Mouse (Mus musculus) heart, adult 9 months (tissue): ENCODE measurements around the gene Larp7.

ENCODE experiments used
- DNase-seq, 2 experiments: peaks; one replicate each; pipeline ENCODE4 v3.0.0; 2022; ENCODE audit warnings: low spot score in 2 of 2

Gene Larp7

DNA sequence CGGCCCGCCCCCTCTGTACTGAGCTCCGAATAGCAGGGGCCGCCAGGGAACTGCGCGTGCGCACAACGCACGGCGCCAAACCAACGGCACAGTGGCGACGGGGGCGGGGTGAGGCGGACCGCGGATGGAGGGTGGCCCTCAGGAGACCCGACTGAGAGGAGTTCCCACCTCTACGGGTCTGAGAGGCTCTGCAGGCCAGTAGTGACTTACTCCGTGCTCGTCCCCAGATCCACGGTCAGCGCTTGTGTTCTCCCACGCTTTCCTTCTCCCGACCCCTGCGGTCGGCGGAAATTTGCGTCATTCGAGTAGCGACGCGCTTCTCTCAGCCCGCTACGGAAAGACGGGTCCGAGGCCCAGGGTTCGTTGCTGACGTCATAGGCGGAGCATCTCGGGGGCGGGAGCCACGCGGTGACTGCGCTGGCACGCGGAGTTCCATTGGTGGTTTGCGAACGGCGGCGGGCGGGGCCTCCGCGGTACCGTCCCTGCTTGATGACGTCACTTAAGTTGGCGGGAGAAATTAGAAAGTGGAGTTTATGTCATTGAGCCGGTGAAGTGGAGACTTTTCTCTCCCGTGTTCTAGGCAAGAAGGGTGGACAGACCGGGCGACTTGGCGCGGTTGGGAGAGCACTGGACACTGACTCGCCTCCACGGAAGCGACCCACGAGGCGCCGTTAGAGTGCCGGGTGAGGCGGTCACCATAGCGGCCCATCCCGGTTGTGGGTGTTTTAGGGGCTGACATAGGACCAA is at the start of gene Larp7, which contains the start of gene Zgrf1:
Gene Larp7 (minus strand): TSS at position 377 of the 747 bp plus-strand sequence.
Gene Zgrf1 (plus strand): TSS at position 517 of the 747 bp plus-strand sequence.
- peak; percentile 97 to 99 for DNase-seq

DNA sequence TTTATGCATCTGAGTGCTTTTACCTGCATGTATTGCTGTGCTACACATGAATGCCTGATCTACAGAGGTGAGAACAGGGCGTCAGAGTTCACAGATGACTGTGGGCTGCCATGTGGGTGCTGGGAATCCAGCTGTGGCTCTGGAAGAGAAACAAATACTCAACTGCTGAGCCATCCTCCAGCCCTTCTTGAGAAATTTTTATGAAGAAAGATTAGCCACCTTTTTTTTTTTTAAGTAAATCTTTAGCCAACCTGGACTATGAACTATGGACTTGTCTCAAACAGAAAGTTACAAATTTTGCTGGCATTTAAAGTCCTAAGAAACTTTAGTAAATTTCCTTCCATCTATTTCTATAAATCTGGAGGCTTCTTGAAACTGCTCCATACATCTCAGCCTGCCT is 44.0 kb upstream of the Larp7 start:
- DNase-seq, result no peak

DNA sequence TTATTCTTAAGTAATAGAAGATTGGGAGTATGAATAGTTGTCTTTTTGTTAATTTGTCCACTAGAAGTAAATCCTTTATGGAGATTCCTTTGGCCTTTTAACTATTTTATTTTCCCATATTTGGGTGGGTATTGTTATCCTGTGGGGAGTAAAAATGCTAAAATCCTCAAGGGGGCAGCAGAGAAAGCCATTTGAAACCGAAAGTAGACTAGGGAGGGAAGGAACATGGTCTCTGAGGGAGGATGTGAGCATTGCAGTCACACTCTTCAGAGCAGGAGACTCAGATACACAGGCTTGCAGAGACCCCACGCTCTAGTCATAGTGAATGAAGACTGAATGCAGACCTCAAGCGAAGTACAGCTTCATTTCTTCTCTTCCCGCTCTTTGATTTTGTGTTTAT is 19.4 kb upstream of the Larp7 start:
- DNase-seq, result peak; percentile 49 to 60

DNA sequence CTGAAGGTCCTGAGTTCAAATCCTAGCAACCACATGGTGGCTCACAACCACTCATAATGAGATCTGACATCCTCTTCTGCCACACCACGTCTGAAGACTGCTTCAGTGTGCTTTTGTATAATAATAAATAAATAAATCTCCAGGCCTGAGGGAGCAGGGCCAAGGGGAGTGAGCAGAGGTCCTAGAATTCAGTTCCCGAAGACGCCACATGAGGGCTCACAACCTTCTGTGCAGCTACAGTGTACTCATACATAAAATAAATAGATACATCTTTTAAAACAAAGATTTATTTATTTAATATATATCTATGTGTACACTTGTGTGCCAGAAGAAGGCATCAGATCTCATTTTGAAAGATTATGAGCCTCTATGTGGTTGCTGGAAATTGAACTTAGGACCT is 12.0 kb upstream of the Larp7 start:
- DNase-seq, result no peak

DNA sequence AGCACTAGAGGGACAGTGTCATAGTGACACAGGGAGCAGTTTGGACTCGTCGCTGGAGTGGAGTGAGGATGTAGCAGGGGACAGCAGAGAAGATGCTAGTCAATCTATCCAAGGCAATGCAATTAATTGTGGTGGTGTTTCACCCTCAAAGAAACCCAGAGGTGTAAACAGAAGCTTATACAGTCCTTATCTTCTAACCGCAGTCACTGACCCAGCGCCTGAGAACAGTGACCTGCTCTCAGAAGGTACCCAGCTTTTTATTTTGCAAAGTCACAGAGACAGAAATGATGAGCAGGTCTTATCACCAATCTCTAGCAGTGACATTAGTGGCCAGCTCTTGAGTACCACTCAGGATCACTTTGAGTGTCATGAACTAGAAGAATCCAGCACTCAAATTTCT is 9.8 kb upstream of the Larp7 start:
- DNase-seq, result no peak

DNA sequence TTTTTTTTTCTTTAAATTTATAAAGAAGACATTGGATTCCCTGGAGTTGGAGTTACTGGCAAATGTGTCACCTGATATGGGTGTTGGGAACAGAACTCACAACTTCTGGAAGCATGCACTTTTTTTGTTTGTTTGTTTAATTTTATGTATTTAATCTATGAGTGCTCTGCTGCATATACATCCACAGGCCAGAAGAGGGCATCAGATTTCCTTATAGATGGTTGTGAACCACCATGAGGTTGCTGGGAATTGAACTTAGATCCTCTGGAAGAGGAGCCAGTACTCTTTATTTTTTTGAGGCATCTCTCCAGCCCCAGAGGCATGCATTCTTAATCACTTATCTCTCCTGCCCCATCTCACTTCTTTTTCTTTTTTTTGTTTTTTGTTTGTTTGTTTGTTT is 5.1 kb upstream of the Larp7 start:
- DNase-seq, result no peak

DNA sequence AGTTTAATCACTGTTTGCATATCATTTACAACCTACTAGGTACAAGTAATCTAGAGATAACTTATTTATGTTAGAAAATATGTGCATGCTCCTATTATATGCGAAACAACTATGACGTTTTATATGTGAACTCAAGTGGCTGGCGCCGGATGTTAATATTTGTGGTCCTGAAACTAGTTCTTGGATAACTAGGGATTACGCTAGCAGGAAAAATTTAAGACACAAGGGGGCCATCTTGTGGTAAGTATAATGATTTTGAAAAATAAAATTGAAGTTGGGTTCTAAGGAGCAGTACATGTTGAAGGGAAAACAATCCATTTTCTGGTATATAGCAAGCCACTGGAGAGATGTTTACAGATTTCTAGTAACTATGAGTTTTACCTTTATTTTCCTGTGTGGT is 1.6 kb upstream of the Larp7 start:
- no peak for DNase-seq

DNA sequence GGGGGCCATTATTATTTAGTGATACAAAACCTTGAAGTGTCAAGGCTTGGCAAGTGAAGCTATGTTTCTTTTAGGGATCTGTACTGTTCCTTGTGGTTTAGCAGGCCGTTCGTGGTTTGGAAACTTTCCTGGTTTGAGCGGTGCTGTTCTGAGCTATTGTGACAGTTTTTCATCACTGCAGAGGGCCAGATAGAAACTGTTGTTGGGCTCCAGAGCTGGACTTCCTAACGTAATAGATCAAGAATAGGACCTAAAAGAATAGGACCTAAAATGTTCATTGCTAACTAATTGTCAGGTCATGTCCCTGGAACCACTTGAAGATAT is 533 bp upstream of the Larp7 start:
- no peak for DNase-seq

DNA sequence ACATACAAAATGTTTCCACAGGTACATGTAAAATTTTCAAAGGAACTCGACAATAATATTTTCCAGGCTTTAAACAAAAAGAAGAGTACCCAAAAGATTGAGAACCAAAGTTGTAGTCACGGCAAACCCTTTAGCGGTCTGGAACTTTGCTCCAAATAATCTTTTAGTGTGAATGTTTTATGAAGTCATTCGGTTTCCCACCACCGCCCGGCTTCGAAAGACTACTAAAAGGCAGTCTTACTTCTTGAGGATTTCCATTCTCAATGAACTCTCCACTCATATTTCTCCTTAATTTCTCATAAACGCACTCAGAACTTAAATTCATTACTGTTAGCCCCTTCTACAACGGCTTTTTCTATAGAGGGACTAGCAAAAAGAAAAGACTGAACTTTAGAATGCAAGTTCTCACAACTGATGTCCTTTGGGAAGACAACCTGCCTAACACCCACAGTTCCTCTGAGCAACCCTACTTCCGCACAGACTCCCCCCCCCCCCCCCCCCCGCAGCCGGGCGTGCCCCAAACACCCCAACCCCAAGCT is 646 bp downstream of the Larp7 start:
- no peak for DNase-seq

DNA sequence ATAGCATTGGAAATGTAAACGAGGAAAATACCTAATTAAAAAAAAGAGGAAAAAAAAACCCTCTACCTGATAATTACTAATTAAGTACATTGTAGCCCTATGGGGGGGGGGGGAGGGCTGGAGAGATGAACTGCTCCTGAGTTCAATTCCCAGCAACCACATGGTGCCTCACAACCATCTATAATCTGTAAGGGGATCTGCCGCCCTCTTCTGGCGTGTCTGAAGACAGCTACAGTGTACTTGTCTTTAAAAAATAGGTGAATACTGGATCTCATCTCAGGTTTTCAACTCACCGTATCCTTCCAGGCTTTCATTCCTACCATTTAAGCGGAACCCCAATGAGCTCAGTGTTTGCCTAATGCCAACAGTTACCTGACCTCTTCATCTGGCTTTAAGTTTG is 5.3 kb downstream of the Larp7 start:
- DNase-seq, result no peak

DNA sequence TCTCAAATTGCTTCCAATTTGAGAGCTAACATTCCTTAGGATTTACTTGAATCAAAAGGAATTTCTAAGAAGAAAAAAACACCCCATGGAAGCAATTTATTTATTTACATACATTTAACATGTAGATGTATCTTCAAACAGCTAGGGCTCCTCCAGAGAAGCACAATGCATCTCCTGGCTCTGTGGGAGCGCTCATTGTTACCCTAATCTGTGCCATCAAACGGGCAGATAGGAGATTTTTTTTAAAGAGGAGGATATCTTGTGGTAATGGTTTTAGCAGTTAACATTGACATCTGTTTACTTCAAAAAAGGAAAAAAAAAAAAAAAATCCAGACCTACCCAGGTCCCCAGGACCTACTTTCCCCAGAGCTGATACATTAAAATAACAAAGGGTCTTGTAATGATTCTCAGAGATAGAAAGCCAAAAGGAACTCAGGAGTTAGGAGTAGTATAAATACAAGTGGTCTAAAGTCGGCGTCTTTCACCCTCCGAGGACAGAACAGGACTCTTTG is 8.5 kb downstream of the Larp7 start:
- DNase-seq, result no peak

DNA sequence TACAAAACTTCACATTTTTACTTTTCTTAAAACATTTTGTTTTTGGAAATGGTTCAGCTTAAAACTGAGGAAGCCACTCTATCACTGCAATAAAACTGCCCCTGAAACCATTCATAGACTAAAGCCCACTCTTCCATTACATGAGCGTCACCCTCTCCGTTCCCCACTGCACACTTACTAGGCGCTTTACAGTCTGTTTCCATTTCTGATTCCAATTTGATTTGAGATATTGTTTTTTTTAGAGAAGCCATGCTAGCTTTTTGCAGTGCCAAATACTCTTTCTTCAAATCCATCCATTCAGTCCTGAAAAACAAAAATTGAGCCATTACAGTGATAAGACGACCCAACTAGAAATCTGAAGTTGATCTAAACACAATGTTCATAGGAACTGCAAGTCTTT is 9.2 kb downstream of the Larp7 start:
- DNase-seq, result no peak

DNA sequence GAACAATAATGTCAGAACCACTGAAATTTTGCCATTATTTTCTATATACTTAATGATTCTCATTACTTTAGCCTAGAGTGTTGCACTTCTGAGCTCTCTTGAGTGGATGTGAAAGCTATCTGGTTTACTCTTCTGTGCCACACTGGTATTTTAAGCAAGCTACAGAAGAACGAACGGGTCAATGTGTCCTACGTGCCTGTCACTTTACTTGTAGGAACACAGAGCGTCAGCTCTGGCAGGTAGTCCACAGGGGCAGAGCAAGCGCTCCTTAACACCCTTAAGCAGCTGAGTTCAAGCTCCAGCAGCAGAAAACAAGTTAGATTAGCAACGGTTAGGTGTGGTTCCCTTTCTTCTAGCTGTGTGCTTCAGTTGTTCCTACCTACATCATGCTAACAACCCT is 14.0 kb downstream of the Larp7 start:
- peak; percentile 12 to 27 for DNase-seq

DNA sequence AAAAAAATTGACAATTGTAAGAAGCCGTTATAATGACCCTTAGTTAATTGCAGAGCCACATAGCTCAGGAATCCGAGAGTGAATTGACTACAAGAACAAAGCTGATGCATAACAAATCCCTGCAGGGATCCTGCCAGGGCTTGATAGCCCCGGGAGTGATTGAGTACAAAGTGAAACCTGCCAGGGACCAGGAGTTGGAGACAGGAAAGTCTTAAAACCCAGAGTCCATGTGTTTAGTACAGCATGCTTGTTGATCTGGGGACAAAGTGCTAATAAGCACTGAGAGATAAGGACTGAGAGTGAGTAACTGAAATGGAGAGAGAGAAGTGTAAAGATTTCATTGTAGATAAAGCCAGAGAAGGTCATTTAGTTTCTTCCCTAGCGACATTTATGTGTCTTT is 22.9 kb downstream of the Larp7 start:
- DNase-seq, result no peak

DNA sequence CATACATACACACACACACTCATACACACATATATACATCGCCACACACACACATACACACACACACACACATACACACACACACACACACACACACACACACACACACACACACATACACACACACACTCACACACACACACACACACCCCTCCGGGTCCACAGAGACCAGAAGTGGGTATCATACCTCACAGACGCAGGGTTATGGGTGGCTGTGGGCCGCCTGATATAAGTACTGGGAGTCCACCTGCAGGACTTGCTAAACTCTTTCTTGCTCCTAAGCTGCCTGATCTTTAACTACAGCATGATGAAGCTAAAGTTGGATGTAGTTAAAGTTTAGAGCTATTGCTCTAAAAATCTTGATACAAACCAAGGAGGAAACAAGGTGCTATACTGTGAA is 23.3 kb downstream of the Larp7 start:
- no peak for DNase-seq

DNA sequence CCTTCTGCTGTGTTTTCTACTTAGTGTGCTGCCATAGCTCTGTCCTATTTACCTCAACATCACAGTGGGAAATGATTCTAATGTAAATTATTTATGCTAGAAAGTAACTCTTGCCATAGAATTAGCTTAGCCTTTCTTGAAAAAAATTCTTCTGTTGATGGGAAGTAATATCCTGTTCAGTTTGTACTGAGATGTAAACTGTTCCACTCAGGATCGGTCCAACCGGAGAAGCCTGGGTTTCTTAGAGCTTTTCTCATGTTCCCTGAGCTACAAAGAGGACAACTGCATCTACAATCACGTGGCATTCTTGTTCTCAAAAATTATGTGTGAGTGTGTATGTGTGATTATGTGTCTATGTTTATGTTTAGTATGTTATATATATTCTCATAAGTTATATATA is 23.9 kb downstream of the Larp7 start:
- DNase-seq, result no peak

DNA sequence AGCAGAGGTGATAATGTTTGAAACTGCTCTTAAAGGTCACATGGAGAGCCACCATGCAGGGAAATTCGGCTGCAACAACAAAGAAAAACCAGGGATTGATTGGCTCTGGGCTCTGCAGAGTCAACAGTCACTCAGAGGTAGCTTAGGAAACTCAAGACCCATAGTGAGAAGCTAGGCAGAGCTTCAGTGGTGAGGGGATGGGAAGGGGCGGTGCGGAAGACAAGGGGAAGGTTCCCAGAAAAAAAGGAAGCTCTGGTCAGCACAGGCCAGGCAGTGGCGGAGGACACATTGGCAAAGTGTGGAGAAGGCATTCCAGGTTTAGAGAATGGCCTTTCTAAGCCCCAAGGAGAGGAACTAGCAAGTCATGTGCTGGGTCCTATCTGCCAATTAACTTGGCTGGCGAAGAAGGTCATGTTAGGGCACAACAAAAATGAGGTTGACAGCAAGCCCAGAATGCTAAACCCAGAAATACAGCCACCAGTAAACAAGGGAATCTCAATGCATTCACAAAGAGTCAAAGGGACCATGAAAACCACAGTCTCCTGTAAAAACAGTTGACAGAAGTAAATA is 25.6 kb downstream of the Larp7 start:
- DNase-seq, result peak; percentile 57 to 74

DNA sequence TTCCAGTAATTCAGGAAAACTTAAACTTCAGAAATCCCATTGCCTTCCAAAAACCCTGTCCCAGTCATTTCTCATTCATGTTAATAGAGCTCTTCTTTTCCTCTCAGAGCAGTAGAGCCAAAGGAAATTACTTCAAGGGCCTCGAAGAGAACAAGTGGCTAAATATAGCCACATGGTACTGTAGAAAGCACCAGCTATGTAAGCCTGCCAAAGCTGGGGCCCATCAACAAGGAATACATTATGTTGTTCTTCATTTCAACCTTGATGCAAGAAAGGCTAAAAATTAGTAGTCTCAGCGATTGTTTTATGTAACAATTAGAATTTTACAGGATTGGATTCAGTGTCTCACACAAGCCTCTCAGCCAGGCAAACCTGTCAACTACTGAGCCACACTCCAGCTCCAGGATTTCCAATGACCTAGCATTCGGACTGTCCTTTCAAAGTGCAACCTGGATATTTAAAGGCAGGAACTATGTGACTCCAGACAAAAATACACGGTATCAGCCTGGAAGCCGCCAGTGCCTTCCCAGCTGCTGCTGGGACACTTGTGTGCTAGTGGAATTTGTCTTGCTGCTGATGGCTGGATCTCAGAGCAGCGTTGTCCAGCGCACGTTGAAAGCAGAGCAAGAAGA is 27.8 kb downstream of the Larp7 start:
- peak; percentile 51 to 62 for DNase-seq

DNA sequence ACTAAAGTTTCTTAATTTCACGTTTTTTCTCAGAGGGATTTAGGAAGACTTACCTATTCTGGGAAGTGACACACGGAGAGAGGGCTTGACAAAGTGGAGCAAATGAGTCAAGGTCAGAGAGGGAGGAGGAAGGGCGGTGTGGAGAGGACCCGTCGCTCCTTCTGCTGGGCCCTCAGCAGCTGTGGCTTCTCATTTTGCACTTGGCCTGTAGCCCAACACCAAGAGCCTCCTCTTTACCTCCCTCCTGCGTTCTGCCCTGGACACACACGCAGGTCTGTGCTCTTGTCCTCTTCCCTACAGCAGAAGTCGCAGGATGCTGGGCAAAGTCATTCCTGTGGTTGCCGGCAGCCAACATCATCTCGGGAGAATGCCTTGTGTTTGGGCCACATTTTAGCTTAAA is 32.0 kb downstream of the Larp7 start:
- DNase-seq, result peak in 1 of 2 experiments; percentile 32

DNA sequence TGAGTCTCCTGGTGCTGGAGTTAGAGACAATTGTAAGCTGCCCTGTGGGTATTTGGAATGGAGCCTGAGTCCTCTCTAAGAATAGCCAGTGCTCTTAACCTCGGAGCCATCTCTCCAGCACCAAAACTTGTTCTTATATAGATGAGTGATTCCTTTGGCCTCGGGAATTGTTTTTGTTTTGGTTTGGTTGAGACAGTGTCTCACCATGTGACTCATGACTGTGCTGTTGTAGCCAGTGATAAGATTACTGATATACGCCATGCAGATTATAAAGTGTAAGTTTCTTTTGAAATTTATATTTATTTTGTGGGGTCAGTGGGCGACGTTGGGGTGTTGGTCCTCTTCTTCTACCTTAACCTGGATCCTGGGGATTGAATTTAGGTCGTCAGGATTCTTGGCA is 32.8 kb downstream of the Larp7 start:
- no peak for DNase-seq

DNA sequence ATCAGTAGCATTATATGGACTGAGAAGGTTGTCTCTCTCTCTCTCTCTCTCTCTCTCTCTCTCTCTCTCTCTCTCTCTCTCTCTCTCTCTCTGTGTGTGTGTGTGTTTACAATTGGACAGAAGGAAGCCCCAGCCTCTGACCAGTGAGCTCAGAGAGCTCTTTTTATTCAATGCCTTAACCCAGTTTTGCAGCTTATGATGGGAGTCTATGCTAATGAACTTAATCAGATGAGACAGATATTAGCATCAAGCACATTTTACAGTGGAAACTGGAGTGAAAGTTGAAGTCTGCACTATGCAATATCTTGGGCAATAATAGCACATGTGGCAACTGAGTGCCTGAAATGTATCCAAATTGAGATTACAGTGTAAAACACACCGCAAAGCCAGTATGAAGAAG is 37.9 kb downstream of the Larp7 start:
- no peak for DNase-seq

DNA sequence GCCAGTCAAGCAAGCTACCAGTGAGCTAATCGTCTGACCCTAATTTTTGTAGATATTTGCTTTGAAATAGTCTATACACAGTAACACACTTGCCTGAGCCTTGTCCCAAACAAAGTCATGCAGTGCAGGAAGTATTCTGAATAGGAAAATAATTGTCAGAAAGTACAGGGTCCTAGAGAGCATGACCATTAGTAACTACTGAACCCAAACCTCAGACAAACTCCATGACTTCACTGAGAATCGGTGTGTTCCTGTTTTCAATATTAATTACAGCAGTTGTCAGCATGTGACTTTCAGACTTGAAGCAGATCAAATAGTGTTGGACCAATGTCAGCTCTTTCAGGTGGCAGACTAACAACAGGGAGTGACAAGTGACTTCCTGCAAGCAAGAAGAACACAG is 39.5 kb downstream of the Larp7 start:
- DNase-seq, result no peak

DNA sequence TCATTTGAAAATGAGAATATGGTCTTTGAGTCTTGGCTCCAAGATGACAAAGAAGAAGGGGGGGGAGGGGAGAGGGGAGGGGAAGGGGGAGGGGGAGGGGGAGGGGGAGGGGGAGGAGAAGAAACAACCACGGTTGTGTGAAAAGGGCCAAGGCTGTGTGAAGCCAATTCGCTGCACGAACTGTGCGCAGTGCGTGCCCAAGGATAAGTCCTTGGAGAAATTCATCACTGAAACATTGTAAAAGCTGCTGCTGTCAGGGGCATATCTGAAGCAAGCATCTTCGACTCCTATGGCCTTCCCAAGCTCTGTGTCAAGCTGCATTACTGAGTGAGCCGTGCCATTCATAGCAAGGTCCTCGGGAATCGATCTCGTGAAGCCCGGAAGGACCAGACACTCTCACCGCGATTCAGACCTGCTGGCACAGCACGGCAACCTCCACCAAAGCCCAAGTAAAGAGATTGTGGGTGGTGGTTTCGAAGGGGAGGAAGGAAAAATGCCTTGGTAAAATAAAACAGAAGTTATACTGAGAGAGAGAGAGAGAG is 40.3 kb downstream of the Larp7 start:
- DNase-seq, result no peak
